Mouse (Mus musculus): ENCODE measurements around the gene Sox5.

GRCm38 (mm10) chr6:143997616-143998015 lies 784.2 kb downstream of the Sox5 start:
- TF ChIP-seq POLR2A (IDR thresholded peaks at IDR 0.05; ENCODE audit: extremely low read depth, insufficient read depth, low read length) (no peak), CTCF (IDR thresholded peaks at IDR 0.05; ENCODE audit: extremely low read depth, insufficient read depth, low read length) (no peak)

Measured in cortical plate, adult 2 months (tissue).